Mouse (Mus musculus): Measurements from ENCODE around the gene Erbb2. TPM values are rescaled to one million over a fixed set of nuclear protein-coding genes. Genes with fewer than 3 reads are reported as not detected.

The Erbb2 gene
- polyA plus RNA-seq (2014; fragmentation: Illumina TruSeq; extraction: RNeasy Lipid Tissue Mini Kit (QIAGEN cat#74804); ENCODE audit: low read depth, low replicate concordance), result 22.0 TPM

DNA sequence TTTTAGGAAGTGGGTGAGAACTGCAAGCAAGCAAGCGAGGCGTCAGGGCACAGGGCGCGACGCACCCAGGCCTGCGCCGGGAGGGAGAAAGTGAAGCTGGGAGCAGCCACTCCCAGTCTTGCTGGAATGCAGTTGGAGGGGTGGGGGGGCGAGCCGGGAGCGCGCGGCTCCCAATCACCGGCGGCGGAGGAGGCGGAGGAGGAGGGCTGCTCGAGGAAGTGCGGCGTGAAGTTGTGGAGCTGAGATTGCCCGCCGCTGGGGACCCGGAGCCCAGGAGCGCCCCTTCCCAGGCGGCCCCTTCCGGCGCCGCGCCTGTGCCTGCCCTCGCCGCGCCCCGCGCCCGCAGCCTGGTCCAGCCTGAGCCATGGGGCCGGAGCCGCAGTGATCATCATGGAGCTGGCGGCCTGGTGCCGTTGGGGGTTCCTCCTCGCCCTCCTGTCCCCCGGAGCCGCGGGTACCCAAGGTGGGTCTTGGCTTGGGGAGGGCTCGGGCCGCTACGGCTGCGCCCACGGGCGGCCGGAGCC lies at the start of gene Erbb2:
TSS of gene Erbb2 (plus strand) at position 198 of the 524 bp plus-strand sequence.

DNA sequence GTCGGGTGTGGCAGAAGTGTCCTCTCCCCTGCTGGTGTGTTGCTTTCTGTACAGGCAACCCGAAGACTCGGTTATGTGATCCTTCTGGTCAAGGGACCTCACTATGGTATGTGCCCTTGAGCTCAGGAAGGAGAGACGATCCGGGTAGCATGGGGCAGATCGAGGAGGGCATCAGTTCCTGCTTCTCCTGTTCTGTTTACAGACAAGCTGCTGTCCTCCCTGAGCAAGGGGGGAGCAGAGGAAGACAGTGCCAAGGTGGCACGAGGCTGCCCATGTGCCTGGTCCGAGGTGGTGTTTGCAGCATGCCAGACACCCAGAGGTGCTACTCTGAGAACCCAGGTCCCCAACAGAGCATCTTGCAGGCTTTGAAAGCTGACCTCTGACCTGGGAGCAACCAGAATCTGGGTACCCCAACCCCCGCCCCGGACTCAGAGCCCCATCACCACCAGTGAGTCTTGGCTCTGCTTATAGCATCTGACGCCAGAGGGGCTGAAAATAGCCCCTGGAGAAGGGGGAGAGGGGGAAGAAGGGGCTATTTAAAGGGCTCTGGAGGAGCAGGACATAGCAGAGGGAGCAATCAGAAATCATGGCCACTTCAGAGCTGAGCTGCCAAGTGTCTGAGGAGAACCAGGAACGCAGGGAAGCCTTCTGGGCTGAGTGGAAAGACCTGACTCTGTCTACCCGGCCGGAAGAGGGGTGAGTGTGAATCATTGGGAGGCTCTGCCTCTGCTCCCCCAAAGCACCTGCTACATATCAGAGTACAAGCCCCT lies 28.8 kb upstream of the Erbb2 start, which contains the start of gene Tcap:
TSS of gene Tcap (plus strand) at position 551 of the 770 bp plus-strand sequence.

DNA sequence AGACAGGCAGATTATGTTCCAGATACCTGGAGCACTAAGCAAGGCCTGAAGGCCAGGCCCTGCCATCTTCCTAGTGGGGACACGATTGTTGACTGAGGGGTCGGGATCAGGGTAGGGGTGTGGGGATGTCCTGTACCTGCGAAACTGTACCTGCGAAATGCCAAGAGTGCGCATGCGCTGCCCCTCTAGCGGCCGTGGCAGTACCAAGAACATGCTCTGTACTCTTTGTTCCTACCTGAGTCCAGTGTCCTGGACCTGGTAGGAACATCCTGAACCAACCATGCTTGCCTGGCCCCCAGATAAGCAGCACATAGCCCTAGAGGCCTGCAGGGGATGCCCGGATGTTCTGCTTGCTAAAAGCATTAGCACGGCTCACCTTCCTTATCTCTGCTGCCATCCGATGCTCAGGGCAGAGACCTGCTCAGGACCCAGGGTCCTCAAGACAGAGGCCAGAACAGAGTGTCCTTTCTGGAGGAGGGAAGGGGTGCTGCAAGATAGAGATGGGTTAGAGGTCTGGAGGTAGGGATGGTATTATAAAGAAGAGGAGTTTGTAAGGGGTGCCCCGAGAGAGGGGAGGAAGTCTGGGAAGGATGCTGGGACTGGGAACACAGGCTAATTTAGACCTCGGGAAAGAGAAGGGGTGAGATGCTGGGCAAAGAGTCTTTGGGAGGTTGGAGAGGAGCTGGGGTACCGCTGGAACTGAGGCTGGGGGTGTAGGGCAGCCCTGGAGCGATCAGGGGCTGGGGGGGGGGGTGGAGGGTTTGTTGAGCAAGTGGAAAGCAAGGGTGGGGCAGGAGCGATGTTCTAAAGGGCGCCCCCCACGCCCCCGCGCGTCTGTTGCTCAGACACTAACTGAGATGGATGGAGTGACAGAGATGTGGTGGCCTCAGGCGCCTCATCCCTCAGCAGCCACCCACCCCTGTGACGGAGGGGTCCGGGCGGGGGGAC lies 26.4 kb upstream of the Erbb2 start, which contains the start of gene Pnmt:
TSS of gene Pnmt (plus strand) at position 813 of the 948 bp plus-strand sequence.

DNA sequence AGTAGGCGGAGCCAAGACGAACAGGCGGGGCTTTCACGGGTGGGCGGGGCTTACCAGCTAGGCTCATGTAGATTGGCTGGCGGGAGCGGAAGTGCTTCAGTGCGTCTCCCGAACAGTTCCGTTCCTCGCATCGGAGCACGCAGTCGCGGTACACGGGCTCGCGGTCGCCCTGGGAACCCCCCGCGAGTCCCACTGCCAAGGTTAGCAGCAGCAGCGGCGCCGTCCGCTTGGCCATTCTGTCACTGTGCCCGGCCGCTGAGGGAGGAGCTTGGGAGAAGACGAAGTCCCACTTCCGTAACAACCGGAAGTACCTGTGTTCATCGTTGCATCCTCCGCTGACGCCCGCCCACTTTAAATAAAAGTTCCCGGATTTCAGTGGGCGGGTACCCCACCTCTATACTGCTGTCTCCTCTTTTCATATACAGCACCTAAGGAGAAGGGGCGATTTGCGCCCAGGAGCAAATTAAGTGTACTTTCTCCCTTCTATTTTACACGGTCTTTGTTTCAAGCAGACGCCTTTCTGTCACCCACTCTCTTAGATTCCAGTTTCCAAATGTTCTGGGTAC lies 12.0 kb upstream of the Erbb2 start, which contains the start of gene Pgap3:
TSS of gene Pgap3 (minus strand) at position 330 of the 566 bp plus-strand sequence.

DNA sequence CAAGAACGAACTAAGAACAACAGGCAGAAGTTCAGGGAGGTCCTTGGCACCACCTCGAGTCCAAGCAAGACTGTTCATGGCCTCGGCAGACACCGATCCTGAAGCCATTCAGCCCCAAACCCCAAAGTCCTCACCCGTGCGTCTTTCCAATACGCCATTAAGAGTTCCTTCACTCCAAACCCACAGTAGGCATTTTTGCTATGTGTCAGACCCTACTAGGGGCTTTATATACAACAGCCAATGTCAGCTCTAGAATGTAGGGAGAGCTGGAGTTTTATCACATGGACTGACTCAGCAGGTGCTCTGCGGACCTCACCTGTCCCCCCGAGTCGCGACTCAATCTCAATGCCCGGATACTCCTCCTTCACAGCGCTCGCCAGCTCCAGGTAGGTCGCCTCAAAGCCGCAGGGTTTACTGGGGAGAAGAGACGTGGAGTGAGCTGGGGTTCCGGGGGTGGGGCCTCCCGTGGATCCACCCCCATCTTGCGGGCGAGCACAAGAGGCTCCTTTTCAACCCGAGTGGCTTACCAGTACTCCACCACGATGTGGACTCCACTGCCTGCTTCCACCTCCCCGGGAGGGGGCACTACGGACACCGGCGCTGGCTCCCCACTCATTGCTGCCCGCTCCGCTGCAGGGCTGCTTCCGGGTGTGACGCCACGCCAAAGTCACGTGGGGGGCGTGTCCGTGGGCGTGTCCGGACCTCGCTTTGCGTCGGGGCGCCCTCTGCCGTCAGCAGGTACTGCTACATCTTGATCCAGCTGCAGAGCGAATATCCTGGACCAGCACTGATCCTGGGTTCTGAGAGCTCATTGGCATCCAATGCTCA lies 26.3 kb downstream of the Erbb2 start, which contains the start of gene Mien1:
TSS of gene Mien1 (minus strand) at position 661 of the 828 bp plus-strand sequence.

DNA sequence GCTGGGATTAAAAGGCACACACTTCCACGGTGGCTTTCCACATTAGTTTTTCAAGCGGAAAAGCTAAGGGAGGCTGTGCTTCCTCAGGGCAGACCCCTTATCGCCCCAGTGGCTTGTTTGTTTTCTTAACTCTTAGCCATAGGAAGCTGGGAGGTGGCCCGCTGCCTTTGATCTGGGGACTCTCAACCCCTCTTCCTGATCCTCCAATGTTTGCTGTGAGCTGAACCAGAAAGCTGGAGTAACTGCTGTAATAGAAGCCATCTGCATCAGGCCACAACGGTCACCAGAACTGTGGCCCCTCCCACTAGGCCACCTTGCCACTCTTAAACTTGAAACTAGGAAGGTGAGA lies 33.9 kb downstream of the Erbb2 start, which contains the start of gene Grb7:
TSS of gene Grb7 (plus strand) at position 182 of the 349 bp plus-strand sequence.

Other genes with a start within 250 kb of the Erbb2 start
- gene Med1, start 219.2 kb upstream of the Erbb2 start, polyA plus RNA-seq (2014; fragmentation: Illumina TruSeq; extraction: RNeasy Lipid Tissue Mini Kit (QIAGEN cat#74804); ENCODE audit: low read depth, low replicate concordance), result 14.9 TPM
- 16.7 TPM for gene Cdk12, start 209.4 kb upstream of the Erbb2 start, polyA plus RNA-seq (2014; fragmentation: Illumina TruSeq; extraction: RNeasy Lipid Tissue Mini Kit (QIAGEN cat#74804); ENCODE audit: low read depth, low replicate concordance)
- gene Neurod2, start 82.8 kb upstream of the Erbb2 start, polyA plus RNA-seq (2014; fragmentation: Illumina TruSeq; extraction: RNeasy Lipid Tissue Mini Kit (QIAGEN cat#74804); ENCODE audit: low read depth, low replicate concordance), result not detected
- 20.1 TPM for gene Ppp1r1b, start 64.1 kb upstream of the Erbb2 start, polyA plus RNA-seq (2014; fragmentation: Illumina TruSeq; extraction: RNeasy Lipid Tissue Mini Kit (QIAGEN cat#74804); ENCODE audit: low read depth, low replicate concordance)
- gene Stard3, start 54.1 kb upstream of the Erbb2 start, polyA plus RNA-seq (2014; fragmentation: Illumina TruSeq; extraction: RNeasy Lipid Tissue Mini Kit (QIAGEN cat#74804); ENCODE audit: low read depth, low replicate concordance), result 35.1 TPM
- 0.69 TPM for gene Tcap, start 28.7 kb upstream of the Erbb2 start, polyA plus RNA-seq (2014; fragmentation: Illumina TruSeq; extraction: RNeasy Lipid Tissue Mini Kit (QIAGEN cat#74804); ENCODE audit: low read depth, low replicate concordance)
- gene Pnmt, start 26.0 kb upstream of the Erbb2 start, polyA plus RNA-seq (2014; fragmentation: Illumina TruSeq; extraction: RNeasy Lipid Tissue Mini Kit (QIAGEN cat#74804); ENCODE audit: low read depth, low replicate concordance), result 10.5 TPM
- gene Pgap3, start 12.0 kb upstream of the Erbb2 start, polyA plus RNA-seq (2014; fragmentation: Illumina TruSeq; extraction: RNeasy Lipid Tissue Mini Kit (QIAGEN cat#74804); ENCODE audit: low read depth, low replicate concordance), result 12.5 TPM
- 279 TPM for gene Mien1, start 26.5 kb downstream of the Erbb2 start, polyA plus RNA-seq (2014; fragmentation: Illumina TruSeq; extraction: RNeasy Lipid Tissue Mini Kit (QIAGEN cat#74804); ENCODE audit: low read depth, low replicate concordance)
- 34.5 TPM for gene Grb7, start 33.9 kb downstream of the Erbb2 start, polyA plus RNA-seq (2014; fragmentation: Illumina TruSeq; extraction: RNeasy Lipid Tissue Mini Kit (QIAGEN cat#74804); ENCODE audit: low read depth, low replicate concordance)
- gene Ikzf3, start 133.6 kb downstream of the Erbb2 start, polyA plus RNA-seq (2014; fragmentation: Illumina TruSeq; extraction: RNeasy Lipid Tissue Mini Kit (QIAGEN cat#74804); ENCODE audit: low read depth, low replicate concordance), result 1.2 TPM
- gene Zpbp2, start 138.6 kb downstream of the Erbb2 start, polyA plus RNA-seq (2014; fragmentation: Illumina TruSeq; extraction: RNeasy Lipid Tissue Mini Kit (QIAGEN cat#74804); ENCODE audit: low read depth, low replicate concordance), result 6.9 TPM
- gene Ormdl3, start 174.9 kb downstream of the Erbb2 start, polyA plus RNA-seq (2014; fragmentation: Illumina TruSeq; extraction: RNeasy Lipid Tissue Mini Kit (QIAGEN cat#74804); ENCODE audit: low read depth, low replicate concordance), result 125 TPM
- gene Lrrc3c, start 185.8 kb downstream of the Erbb2 start, polyA plus RNA-seq (2014; fragmentation: Illumina TruSeq; extraction: RNeasy Lipid Tissue Mini Kit (QIAGEN cat#74804); ENCODE audit: low read depth, low replicate concordance), result not detected
- not detected for gene Gm12355, start 213.2 kb downstream of the Erbb2 start, polyA plus RNA-seq (2014; fragmentation: Illumina TruSeq; extraction: RNeasy Lipid Tissue Mini Kit (QIAGEN cat#74804); ENCODE audit: low read depth, low replicate concordance)
- gene Gsdma3, start 213.9 kb downstream of the Erbb2 start, polyA plus RNA-seq (2014; fragmentation: Illumina TruSeq; extraction: RNeasy Lipid Tissue Mini Kit (QIAGEN cat#74804); ENCODE audit: low read depth, low replicate concordance), result not detected
- gene Gsdma2, start 234.3 kb downstream of the Erbb2 start, polyA plus RNA-seq (2014; fragmentation: Illumina TruSeq; extraction: RNeasy Lipid Tissue Mini Kit (QIAGEN cat#74804); ENCODE audit: low read depth, low replicate concordance), result not detected

Measured in adipose tissue, adult 10 weeks (tissue).